Mouse (Mus musculus): ENCODE results near the gene Crb1.
"Not testable (repeated sequence)": the region's sequence is repeated elsewhere in the genome, so short reads cannot be mapped to it uniquely, and the experiment has no call there.

Gene Crb1

DNA sequence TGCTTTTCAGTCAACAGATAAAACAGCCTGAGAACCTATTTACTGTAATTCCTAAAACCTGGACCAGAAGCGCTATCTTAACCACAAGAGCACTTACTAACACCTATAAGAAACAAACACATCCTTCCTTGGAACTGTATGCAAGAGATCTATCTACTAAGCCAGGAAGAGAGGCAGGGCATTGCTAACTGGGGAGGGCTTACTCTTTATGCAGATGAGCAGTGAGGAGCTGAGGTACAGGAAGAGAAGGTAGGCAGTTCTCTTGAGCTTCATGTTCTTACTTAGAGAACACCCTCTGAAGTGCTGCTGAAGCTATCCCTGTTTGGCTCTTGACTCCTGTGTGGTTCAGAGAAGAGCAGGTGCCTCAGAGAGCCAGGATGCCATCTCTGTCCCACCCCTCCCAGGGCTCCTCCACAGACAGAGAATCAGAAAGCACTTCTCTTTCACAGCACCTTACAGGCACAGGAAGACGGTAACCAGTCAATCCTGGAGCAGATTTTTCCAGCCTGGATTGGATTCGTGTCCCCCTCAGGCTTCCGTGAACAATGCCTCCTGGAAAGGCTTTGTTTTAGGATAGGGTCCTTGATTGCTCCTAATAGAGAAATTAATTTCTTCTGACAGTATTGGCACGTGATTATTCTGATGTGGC is at the start of gene Crb1:
TSS of gene Crb1 (minus strand) at position 463 of the 649 bp plus-strand sequence.
- peak in 1 of 2 experiments; percentile 11 for DNase-seq

DNA sequence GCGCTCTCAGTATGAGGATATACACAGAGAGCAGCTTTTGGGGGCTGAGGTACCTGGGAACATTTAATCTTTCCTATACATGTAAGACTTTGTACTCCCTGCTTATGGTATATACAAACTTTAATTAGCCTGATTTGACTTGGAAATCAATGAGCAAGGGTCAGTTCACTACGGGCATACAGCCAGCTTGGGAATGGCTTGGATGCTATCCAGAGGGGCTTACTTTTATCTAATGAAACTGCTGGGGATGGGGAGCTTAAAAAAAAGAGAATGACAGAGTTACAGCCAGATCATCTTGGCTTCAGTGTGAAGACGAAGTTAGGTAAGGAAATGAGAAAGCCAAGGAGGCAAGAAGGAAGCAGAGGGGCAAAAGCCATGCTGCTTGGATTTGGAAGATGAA is 48.1 kb upstream of the Crb1 start:
- DNase-seq: no peak

DNA sequence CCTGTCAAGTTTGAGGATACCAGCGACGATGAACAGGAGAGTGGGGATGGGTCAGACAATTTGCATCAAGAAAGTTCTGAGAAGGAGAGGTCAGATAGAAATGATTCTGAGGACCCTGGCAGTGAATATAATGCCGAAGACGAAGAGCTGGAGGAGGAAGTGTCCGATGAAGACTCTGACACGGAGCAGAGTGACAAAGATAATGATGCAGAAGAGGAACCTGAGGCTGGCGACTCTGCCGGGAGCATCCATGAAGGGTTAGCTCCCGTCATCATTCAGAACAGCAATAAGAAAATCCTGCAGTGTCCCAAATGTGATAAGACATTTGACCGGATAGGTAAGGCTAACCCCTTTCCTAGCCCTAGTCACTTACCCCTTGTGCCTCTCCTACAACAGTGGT is 47.0 kb upstream of the Crb1 start:
- DNase-seq: no peak

DNA sequence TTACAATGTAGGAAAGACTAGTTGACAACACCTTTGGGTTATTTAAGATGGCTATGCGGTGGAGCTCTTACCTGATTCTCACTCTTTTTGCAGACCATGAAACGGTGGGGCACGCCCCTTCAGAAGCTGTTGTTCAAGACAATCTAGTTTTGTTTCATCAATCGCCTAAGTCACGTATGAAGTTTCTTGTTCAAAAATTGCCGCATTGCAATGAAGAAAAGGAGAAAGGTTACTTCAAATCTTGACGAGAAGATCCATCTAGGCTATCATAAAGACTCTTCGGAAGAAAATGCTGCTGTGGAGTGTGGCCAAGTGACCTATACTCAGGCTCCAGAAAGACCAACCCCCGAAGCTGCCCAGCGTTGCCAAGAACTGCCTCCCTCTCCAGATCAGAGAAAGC is 46.0 kb upstream of the Crb1 start:
- DNase-seq: peak in 1 of 2 experiments; percentile 29

DNA sequence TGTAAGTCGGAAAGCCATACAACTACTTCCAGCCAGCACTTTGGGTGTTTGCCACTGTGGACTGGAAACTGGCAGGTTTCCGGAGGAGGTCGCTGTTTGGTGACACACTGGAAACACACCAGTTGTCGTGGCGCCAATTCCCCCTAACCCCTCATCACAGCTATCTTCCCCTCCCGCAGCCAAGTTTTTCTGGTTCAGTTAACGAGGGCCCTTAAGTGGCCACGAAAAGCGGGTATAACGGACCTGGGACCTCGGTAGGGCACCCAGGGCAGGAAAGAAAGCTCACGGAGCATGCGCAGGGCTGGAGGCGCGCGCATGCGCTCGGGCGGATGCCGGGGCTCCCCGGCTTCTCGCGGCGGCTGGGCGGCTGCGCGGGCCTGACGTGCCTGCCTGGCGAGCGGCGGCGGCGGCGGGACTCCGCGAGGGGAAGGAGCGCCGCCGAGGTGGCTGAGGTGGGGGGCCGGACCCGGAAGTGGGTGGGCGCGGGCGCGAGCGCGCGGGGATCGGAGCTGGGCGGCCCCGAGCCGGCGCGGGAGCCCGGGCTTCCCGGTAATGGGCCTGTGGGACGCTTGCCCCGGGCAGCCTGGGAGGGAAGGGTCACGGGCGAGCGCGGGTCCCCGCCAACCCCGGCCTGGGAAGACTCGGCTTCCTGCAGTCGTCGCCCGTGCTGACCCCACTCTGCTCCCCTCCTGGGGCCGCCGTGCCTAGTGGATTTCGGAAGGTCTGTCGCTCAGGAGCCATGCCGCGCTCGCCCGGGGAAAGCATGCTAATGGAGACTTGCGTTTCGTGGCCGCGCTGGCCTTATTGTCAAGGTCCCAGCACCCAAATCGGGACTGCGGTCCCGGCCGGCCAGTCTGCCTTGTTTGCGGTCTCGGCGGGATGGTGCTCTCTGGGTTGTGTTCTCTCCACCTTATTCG is 45.2 kb upstream of the Crb1 start, which contains the start of gene Zbtb41:
TSS of gene Zbtb41 (plus strand) at position 414 of the 917 bp plus-strand sequence.
- peak; percentile 93 for DNase-seq

DNA sequence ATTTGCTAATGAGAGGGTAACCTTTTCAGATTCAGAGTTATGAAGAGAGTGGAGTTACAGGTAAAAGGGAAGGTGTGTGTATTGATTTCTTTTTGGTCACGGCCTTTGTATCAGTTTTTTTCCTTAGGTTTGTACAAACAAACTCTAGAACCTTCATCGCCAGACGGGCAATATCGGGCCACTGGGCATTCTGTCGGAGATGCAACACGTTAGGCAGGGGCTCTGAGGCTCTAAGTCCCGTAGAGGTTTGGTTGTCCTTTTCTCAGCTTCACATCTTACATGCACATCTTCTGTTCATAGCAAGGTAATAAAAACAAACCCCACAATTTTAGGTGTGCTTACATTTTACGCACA is 44.6 kb upstream of the Crb1 start:
- DNase-seq: no peak

DNA sequence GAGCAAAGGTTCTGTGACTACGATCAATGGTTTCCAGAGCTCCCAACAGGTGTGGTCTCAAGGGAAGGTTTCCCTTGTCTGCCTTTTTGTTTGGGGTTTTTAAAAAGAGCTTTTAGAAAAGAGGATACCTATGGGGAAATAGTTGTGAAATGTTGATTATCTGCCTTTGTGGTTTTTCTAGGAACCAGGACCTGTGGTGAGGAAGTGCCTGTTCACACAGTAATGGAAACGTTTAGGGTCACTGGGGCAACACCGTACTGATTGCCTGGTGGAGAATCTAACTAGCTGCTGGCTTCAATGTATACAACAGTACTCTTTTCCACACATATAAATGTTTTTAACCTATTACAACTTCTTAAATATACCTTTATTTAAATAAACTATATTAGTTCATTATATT is 36.6 kb upstream of the Crb1 start:
- no peak for DNase-seq

DNA sequence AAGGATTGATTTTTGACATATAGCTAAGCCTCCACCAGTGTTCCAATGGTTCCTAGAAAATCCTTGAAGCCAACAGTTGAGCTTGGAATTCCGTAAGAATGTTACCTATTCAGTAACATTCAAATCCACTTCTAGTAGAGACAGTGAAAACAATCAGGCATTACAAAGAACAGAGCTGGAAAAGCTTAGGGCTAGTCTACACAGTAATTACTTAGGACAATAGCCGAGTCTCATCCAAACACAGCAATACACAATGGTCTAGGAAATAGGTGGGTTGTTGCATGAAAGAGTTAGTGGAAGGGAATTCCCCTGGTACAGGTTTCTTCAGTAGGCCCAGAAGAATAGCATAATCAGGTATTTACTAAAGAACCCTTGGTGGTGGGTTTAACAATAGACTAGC is 35.5 kb upstream of the Crb1 start:
- DNase-seq: not testable (repeated sequence)

DNA sequence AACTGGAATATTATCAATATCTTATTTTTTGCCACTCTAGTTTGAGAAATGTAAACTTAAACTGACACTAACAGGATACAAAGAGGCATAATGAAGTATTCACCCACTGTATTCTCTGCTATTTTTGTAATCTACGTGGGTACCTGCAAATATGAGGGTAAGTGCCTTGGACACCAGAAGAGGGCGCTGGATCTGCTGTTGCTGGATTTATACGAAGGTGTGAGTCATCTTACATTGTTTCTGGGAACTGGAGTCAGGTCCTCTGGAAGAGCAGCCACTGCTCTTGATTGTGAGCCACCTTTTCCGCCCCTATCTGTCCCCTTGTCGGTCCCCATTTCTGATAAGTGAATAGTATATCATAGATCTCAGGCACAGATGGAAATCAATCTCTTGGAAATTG is 30.8 kb upstream of the Crb1 start:
- no peak for DNase-seq

DNA sequence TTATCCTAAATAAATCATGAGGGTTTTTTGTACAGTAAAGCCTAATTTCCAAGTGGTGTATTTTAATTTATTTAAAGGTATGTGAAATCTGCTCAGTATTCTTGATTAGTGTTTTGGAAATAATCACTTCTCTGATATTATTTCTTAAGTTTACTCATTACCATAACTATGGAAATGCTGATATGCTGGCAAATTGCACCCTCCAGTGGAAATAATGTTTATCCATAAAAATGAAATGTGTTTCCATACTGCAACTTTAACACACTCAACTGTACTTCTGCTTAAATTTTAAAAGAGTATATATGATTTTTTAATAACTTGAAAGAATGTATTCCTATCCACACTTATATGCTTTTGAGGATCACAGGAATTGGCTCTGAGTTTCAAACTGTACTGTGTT is 28.9 kb upstream of the Crb1 start:
- DNase-seq: no peak

DNA sequence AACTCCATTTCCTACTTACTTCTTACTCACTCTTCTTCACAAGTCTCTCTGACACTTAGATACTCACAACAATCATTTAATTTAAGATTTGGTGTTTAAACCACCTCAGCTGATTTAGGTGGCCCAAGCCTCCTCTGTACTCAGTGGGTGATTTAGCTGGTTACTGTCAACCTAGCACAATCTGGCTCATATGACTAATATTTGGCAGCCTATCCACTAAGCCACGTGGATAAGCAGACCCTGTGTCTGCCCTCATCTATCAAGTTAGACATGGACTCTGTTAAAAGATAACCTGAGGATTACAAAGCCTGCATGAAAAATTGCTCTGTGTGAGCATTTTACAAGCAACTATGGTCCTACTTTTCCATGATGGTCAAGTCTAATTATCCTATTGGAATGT is 19.7 kb upstream of the Crb1 start:
- no peak for DNase-seq

DNA sequence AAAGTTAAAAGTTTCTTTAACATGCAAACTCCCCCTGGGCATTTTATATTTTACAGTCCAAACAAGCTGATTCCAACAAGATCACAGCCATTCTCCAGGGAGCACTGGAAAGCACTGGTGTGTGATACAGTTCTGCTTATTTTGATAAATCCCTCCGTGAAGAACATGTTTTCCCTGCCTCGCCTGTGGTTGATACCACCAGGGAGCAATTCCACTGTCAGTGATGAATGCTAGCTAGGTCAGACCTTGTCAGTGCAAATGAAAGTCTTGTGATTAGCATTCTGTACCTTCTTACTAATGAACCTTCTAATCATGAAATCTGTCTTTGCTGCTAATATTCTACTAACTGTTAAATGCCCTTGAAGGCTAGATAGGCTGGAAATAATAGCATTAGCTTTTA is 14.8 kb upstream of the Crb1 start:
- no peak for DNase-seq

DNA sequence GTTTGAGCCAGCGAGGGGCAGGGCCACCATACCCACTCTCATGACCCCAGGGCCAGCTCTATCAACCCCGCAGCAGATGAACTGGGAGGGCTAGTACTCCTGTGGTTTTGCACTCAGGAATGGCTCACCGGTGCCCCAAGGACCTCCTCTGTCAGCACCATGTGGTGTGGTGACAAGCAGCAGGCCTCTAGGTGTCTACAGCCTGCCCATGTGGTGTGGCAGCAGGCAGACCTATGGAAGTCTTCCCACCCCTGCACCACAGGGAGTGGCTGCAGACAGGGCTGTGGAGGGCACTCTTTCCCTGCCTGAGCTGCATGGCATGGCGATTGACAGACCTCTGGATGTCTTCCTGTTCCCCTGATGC is 2.7 kb upstream of the Crb1 start:
- DNase-seq: no peak

DNA sequence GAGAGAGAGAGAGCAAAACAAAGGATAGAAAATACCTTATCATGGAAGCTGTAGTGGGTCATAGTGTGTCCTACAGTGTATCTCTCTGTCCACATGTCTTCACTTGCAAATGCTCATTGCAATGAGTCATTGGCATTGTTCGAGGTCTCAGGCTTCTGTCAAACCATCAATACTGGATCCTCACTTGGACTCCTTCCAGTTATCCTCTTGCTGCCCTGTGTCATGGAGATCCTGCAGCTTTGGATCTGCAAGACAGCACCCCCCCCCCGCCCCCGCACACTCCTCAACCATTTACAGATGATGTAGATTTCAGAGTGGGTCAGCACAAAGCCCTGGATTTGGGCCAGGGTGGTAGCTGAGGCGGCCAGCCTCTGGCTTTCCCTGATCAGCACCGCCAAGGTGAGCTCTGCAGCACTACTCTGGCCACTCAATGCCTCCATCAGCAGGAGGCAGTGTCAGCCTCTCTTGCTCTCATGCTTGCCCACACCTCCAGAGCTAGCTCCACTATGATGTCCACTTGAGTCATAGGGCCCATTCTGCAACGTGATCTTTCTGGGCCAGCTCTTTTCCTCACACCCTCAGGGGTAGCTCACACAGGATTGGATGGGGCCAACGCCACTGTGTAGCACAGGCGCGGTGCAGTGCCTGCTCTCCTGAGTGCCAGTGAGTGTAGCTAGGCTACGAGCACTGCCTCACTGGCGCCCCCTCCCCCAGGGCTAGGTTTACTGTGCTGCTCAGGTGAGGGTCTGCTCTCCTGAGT is 2.1 kb upstream of the Crb1 start:
- DNase-seq: peak in 1 of 2 experiments; percentile 2

DNA sequence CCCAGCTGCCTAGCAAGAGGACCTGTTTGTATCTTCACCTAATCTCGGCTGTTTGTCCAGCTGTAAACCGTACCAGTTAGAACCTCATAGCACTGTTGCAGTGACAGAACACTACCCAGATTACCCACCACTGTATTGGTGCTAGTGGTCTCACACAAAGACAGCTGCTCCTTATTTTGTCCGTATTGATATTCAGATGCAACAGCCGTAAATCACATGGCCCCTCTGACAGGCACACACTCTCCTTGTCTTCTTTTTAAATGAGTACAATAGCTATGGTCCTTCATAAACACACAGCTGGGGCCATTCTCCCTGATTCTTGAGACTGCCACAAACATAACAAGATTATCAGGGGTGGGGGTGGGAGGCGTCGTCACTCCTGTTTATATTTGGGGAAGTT is 1.0 kb downstream of the Crb1 start:
- DNase-seq: no peak

DNA sequence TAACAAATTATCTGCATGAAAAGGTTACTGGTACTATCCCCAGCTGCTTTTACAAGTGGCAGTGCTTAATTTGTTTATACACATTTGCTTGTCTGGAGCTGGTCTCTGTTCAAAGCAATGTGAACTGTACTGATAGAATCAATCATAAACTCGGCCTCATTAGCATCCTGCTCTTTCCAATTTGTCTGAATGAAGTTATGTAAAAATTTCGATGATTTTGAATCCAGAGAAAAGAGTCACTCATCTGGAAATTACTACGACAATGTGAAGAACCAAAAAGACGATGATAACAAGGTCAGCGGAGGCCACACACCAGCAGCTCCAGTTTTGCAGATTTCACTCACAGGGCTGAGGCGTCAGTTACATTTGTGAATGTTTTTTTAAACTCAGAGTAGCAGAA is 5.6 kb downstream of the Crb1 start:
- DNase-seq: no peak

DNA sequence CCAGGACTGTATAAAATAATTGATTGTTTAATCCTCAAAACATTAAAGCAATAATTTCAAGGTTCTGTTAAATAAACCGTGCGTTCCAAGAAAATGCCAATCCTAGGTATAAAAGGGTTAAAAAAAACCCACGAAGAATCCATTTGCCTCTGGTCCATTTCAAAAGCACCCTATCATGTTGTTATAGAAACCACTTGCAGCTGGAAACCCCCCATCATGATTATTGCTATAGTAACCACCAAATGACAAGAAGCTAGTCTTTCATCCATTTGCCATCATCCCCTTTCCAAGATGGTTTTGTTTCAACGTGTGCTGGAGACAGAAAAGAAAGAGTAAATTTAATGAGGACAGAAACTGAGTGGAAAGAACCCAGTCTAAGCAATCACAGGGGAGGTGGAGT is 28.3 kb downstream of the Crb1 start:
- no peak for DNase-seq

DNA sequence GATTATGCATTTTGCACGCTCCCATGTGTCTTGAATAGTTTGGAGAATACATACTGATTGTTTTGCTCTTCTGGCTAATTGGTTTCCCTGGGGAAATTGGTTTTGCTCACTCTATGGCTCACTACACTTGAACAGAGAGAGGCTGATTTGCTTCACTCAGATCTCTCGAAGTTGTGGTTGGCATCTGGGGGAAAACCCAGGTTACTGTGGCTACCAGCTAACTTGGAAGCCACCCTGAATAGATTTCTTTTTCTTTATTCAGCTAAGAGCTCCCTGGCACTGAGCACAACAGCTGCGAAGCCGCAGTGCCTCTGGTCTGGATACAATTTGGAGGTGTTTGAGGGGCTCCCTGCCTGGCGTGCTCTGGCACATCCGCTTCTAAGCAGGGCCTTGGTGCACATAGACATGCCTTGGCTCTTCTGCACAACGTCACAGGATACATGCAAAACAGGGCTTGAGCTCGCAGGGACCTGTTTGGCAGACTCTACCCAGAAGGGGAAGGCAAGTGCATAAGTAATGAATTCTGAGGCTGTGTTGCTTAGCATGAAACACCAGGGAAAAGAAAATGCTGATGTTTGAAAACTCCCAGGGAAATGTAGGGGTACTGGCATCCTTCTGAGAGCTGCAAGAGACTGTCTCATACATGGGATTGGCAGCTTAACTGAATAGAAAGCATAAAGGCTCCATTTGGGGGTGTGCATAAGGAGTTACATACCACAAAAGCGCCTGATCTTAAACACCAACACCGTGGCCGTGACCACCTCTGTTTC is 30.1 kb downstream of the Crb1 start:
- no peak for DNase-seq

DNA sequence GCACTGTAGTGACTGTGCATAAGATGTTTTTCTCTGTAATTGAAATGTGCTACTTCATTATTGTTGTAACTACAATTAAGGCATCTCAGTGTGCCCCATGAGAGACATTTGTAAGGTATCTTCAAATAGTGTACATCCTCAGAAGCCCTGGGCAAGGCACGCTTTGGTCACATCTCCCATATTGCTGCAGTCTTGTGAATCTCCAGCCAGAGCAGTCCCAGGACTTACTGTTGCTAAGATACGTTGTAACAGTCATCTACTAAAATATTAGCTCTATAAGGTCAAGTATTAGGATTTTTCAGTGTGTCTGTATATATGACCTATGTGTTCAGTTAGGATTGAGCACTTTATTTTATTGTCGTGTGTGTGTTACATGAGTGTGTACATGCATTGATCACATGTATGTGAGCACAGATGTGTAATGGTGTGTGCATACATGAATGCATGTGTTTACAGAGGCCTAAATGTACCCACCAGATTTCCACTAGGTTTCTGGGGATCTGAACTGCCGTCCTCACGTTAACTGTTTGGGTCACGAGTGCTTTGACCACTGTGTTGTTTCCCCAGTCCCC is 30.8 kb downstream of the Crb1 start:
- DNase-seq: no peak

DNA sequence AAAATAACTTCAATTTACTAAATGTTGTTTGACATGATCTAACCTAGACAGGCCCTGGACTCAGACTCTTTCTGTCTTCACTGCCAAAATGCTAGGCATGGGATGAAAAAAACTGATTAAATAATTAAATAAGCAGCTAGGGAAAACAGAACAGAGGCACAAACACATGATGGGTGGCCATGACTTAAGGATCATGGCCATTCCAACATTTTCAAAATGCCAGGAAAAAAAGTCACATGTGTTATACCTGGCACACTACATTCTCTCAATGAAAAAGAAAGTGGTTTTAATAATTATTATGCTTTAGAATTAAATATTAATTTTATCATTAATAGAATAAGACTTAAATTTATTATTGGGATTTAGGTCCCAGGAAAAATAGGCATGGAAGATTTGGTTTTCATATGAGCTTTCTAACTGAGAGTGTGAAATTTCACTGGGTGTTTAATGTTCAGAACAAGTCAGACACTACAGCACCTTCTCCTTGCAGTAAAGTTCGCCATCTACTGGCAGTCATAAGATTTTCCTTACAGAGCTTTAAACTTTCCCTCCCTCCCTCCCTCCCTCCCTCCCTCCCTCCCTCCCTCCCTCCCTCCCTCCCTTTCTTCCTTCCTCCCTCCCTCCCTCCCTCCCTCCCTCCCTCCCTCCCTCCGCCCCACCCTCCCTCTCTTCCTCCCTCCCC is 36.6 kb downstream of the Crb1 start:
- DNase-seq: no peak

DNA sequence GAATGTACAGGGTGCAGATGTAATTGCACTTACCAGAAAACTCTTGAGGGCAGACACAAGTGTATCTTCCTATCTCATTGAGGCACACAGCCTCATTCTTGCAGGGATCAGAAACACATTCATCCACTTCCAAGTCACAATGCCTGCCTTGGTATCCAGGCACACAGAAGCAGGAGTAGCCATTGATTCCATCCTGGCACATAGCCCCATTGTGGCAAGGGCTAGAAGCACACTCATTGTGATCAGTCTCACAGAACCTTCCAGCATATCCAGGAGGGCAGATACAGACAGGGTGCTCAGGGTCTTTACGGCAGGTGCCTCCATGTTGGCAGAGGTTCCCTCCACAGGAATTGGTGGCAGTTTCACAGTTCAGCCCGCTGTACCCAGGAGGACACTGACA is 39.9 kb downstream of the Crb1 start:
- no peak for DNase-seq

DNA sequence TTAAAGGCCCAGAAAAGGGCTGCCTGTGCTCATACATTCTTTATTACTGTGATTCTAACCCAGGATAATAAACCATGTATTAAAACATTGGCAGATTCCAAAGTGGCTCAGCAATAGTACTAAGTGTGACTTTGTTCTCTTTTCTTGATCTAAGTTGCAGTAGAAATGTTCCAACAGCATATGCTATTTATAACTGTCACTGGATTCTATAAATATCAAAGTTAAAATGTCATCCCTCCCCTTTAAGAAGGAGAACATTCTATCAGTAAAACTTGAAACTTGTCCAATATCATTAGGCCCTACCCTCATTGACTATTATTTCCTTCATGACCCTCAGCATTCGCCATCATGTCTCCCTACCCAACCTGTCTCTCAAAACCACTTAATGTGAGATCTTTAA is 48.1 kb downstream of the Crb1 start:
- no peak for DNase-seq

Data from cerebellum, postnatal 25 days (tissue).